Mouse (Mus musculus): ENCODE measurements around the gene Usp43. TPM values are rescaled to one million over a fixed set of nuclear protein-coding genes. Genes with fewer than 3 reads are reported as not detected.

Usp43 gene
- polyA plus RNA-seq, 1 experiment from 2014 or later, result 2.8 TPM

DNA sequence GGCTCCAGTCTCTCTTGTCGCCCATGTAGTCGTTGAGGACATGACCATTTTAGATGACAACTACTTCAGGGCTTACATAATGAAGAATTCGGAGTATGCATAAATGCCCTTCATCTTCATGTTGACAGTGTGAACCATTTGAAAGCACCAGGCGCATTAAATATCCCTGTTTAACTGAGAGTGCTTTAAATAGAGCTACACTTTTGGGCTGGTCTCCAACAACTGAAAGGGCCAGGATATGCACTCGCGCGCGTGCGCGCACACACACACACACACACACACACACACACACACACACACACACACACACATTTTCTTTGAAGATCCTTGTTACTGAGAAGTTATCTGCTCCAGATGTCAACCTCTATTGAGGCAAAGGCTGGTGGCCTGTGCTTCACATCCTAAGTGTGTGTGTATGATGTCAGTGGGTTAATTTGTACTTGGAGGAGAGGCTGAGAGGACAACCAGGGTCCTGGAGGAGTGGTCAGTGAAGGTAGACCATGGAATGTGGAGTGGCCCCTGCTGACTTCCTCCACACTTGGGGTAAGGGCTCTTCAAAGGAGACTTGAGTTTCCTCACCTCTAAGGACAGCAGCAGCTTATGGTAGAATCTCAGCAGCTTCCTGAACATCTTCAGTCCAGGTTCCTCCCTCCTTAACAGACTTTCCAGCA is 86.4 kb downstream of the Usp43 start:
- Histone ChIP-seq H3K27ac (ENCODE audit: low read length) (no peak overlapping the region), H3K27me3 (ENCODE audit: control insufficient read depth, insufficient read depth, low read length) (no peaks in the 10 kb centered on the region), H3K9ac (ENCODE audit: low read length) (no peak overlapping the region), H3K4me1 (ENCODE audit: control insufficient read depth, insufficient read depth, low read length) (no peaks in the 10 kb centered on the region), H3K4me3 (replicated peaks; ENCODE audit: low read length) (no peak overlapping the region), H3K9me3 (replicated peaks; ENCODE audit: control insufficient read depth, low read length) (no peaks in the 10 kb centered on the region), H3K36me3 (ENCODE audit: control insufficient read depth, insufficient read depth, low read length) (no peaks in the 10 kb centered on the region), H3K4me2 (ENCODE audit: low read depth, low read length) (no peak overlapping the region)
- WGBS, result 84% methylated on average over 10 of the region's 10 CpGs
- no peak for ATAC-seq (ENCODE audit: insufficient read depth, low FRiP score)

DNA sequence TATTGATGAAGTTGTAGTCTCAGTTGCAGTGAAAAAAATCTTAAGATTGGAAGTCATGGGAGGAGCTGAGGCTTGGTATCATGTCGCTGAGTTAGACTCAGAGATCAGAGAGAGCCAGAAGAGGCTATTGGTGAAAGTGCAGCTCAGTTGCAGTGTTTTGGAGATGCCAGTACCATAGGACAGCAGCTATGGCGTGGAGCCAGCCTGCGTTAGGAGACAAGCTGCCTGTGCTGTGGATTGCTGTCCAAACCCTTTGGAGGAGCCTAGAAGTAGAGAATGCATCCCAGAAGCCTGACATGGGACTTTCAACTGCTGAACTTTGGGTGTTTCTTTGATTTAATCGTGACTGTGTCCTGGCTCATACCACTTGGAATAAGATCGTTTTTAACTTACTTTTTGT is 90.1 kb downstream of the Usp43 start:
- no peak for ATAC-seq (ENCODE audit: insufficient read depth, low FRiP score)
- peaks cover 7% of the 10 kb centered on the region; the same call in 1 of the 2 replicates for H3K4me1 ChIP-seq (ENCODE audit: control insufficient read depth, insufficient read depth, low read length)
- 60% methylated on average over 5 of the region's 5 CpGs for WGBS
- H3K27me3 ChIP-seq (ENCODE audit: control insufficient read depth, insufficient read depth, low read length), result no peaks in the 10 kb centered on the region
- H3K4me3 ChIP-seq (replicated peaks; ENCODE audit: low read length), result no peak overlapping the region
- no peaks in the 10 kb centered on the region for H3K9me3 ChIP-seq (replicated peaks; ENCODE audit: control insufficient read depth, low read length)
- H3K9ac ChIP-seq (ENCODE audit: low read length), result no peak overlapping the region
- no peaks in the 10 kb centered on the region for H3K36me3 ChIP-seq (ENCODE audit: control insufficient read depth, insufficient read depth, low read length)
- H3K4me2 ChIP-seq (ENCODE audit: low read depth, low read length), result no peak overlapping the region
- no peak overlapping the region for H3K27ac ChIP-seq (ENCODE audit: low read length)

DNA sequence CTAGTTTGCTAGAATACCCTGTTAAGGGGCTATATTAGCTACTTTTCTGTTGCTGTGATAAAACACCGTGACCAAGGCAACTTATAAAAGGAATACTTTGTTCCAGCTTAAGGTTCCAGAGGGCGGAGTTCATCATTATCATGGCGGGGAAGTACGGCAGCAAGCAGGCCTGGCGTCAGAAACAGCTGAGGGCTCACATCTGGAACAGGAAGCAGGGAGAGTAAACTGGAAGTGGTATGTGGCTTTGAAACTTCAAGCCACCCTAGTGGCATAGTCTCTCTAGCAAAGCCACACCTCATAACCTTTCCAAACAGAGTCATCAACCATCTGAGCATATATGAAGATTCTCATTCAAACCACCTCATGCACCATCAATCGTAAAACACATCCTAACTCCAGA is 92.4 kb downstream of the Usp43 start:
- no peak for ATAC-seq (ENCODE audit: insufficient read depth, low FRiP score)
- Histone ChIP-seq H3K4me3 (replicated peaks; ENCODE audit: low read length) (no peak overlapping the region), H3K27me3 (ENCODE audit: control insufficient read depth, insufficient read depth, low read length) (no peaks in the 10 kb centered on the region), H3K27ac (ENCODE audit: low read length) (no peak overlapping the region), H3K4me2 (ENCODE audit: low read depth, low read length) (no peak overlapping the region), H3K4me1 (ENCODE audit: control insufficient read depth, insufficient read depth, low read length) (peaks cover 7% of the 10 kb centered on the region; the same call in 1 of the 2 replicates), H3K36me3 (ENCODE audit: control insufficient read depth, insufficient read depth, low read length) (no peaks in the 10 kb centered on the region), H3K9ac (ENCODE audit: low read length) (no peak overlapping the region), H3K9me3 (replicated peaks; ENCODE audit: control insufficient read depth, low read length) (no peaks in the 10 kb centered on the region)
- 64% methylated on average over 6 of the region's 6 CpGs for WGBS

DNA sequence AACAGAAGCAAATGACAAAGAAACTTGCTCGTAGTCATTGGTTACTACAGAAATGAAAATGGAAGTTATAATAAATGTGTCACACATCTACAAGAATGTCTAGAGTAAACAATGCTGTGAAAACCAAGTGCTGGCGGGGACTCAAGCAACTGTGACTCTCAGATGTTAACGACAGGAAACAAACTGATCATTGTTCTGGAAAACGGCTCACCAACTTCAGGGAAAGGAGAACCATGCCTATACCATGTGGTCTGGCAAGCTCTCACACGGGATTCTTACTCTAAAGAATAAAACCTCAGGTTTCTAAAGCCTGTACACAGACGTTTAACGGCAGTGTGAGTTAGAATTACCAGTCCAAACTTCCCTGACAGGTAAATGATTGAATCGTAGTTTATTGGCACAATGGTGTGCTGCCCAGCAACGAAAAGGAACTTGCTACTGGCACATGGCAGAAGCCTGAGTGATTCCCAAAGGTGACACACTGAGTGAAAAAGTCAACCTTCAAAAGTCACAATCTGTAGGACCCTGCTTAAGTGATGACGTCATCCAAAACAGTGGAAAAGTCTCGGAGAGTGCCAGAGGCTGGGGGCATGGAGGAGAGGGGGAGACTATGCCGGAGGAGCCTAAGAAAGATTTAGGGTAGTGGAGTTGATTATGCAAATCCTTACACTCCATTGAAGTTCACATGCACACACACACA is 93.4 kb downstream of the Usp43 start:
- Histone ChIP-seq H3K4me3 (replicated peaks; ENCODE audit: low read length) (no peak overlapping the region), H3K4me1 (ENCODE audit: control insufficient read depth, insufficient read depth, low read length) (peaks cover 7% of the 10 kb centered on the region; the same call in 1 of the 2 replicates), H3K36me3 (ENCODE audit: control insufficient read depth, insufficient read depth, low read length) (no peaks in the 10 kb centered on the region), H3K9ac (ENCODE audit: low read length) (no peak overlapping the region), H3K4me2 (ENCODE audit: low read depth, low read length) (peak overlapping the region; percentile 35), H3K27me3 (ENCODE audit: control insufficient read depth, insufficient read depth, low read length) (no peaks in the 10 kb centered on the region), H3K27ac (ENCODE audit: low read length) (no peak overlapping the region), H3K9me3 (replicated peaks; ENCODE audit: control insufficient read depth, low read length) (no peaks in the 10 kb centered on the region)
- WGBS, result 23% methylated on average over 12 of the region's 12 CpGs
- ATAC-seq (ENCODE audit: insufficient read depth, low FRiP score), result peak; percentile 50; the same call in 1 of the 2 replicates

DNA sequence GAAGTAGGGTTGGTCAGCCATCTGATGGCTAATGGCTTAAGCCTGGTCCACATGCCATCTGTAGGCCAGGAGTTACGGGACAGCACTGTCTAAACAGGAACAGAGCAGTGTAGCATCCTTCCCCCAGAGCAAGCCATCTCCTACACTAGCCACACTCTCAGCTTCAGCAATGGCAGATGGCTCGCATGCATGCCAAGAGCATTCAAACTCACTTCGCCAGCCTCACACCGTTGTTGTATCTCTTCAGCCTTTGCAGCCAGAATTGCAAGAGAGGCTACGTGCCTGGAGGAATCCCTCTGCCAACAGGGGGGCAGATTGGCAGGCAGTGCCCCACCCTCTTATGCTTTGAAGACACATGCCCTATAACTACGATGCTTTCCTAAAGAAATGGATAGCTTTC is 100.4 kb downstream of the Usp43 start:
- no peaks in the 10 kb centered on the region for H3K9me3 ChIP-seq (replicated peaks; ENCODE audit: control insufficient read depth, low read length)
- H3K4me2 ChIP-seq (ENCODE audit: low read depth, low read length), result no peak overlapping the region
- no peak for ATAC-seq (ENCODE audit: insufficient read depth, low FRiP score)
- H3K27ac ChIP-seq (ENCODE audit: low read length), result no peak overlapping the region
- H3K9ac ChIP-seq (ENCODE audit: low read length), result no peak overlapping the region
- H3K4me3 ChIP-seq (replicated peaks; ENCODE audit: low read length), result no peak overlapping the region
- WGBS, result 92% methylated on average over 6 of the region's 6 CpGs
- no peaks in the 10 kb centered on the region for H3K36me3 ChIP-seq (ENCODE audit: control insufficient read depth, insufficient read depth, low read length)
- H3K4me1 ChIP-seq (ENCODE audit: control insufficient read depth, insufficient read depth, low read length), result no peaks in the 10 kb centered on the region
- H3K27me3 ChIP-seq (ENCODE audit: control insufficient read depth, insufficient read depth, low read length), result no peaks in the 10 kb centered on the region

DNA sequence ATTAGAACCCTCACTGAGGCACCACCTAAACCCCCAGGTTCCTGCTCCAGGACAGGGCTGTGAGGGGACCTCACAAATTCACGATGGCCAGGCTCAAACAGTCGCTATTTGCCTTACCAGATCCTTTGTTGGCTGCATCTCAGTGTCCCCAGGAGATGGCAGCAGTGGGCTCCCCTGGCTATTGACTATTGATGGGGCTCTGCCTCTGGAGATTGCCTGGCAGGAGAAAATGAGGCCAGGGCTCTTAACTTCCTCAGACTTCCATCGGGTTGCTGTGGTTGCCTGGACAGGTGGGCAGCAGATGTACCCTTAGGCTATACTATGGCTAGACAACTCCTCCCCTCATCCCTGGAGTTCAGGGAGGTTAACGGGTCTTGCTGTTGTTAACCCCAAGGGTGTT is 101.7 kb downstream of the Usp43 start:
- no peaks in the 10 kb centered on the region for H3K4me1 ChIP-seq (ENCODE audit: control insufficient read depth, insufficient read depth, low read length)

DNA sequence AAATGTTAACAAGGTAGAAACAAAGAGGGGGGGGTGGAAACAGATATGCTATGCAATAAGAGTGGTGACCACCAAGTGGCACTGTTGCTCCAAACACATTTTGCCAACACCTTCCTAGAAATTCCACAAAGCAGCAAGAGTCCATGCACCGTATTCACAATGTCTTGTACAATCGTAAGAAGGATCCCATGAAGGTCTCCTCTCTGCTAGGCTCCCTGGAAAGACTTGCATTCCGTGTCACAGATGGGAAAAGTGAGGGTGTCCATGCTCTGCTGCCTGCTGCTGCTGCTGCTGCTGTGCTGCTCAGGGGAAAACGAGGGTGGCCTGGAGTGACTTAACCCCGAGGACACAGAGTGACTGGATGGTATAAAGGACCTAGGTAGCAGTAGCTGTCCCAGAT is 102.3 kb downstream of the Usp43 start:
- ATAC-seq (ENCODE audit: insufficient read depth, low FRiP score), result no peak; the same call in 1 of the 2 replicates
- H3K4me3 ChIP-seq (replicated peaks; ENCODE audit: low read length), result no peak overlapping the region
- no peak overlapping the region for H3K27ac ChIP-seq (ENCODE audit: low read length)
- 0 out of 2 replicates have a peak overlapping the region, but pooled peaks have one; percentile 32 for H3K9ac ChIP-seq (ENCODE audit: low read length)
- H3K4me2 ChIP-seq (ENCODE audit: low read depth, low read length), result peak overlapping the region; percentile 41
- H3K4me1 ChIP-seq (ENCODE audit: control insufficient read depth, insufficient read depth, low read length), result no peaks in the 10 kb centered on the region
- 10% methylated on average over 5 of the region's 5 CpGs for WGBS
- H3K36me3 ChIP-seq (ENCODE audit: control insufficient read depth, insufficient read depth, low read length), result no peaks in the 10 kb centered on the region
- no peaks in the 10 kb centered on the region for H3K9me3 ChIP-seq (replicated peaks; ENCODE audit: control insufficient read depth, low read length)
- no peaks in the 10 kb centered on the region for H3K27me3 ChIP-seq (ENCODE audit: control insufficient read depth, insufficient read depth, low read length)

More for the DNA sequence above, 101.7 kb downstream of the Usp43 start:
- ATAC-seq (ENCODE audit: insufficient read depth, low FRiP score), result no peak
- no peak overlapping the region for H3K27ac ChIP-seq (ENCODE audit: low read length)
- no peaks in the 10 kb centered on the region for H3K27me3 ChIP-seq (ENCODE audit: control insufficient read depth, insufficient read depth, low read length)
- no peak overlapping the region for H3K9ac ChIP-seq (ENCODE audit: low read length)
- H3K9me3 ChIP-seq (replicated peaks; ENCODE audit: control insufficient read depth, low read length), result no peaks in the 10 kb centered on the region
- H3K4me2 ChIP-seq (ENCODE audit: low read depth, low read length), result no peak overlapping the region
- 31% methylated on average over 4 of the region's 4 CpGs for WGBS
- no peak overlapping the region for H3K4me3 ChIP-seq (replicated peaks; ENCODE audit: low read length)
- H3K36me3 ChIP-seq (ENCODE audit: control insufficient read depth, insufficient read depth, low read length), result no peaks in the 10 kb centered on the region

DNA sequence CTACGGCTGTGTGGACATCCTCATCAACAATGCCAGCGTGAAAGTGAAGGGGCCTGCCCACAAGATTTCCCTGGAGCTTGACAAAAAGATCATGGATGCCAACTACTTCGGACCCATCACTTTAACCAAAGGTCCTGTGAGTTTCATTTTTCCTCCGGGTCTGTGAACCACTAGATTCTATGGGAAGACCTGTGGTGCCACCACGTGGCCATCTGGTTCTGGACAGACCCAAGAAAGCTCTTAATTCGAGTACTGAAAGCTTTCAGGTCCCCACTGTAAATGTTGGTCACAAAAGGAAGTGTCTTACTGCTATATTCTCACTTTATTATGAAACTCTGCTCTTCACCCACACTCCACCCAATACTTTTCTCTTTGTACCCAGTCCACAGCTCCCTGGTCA is 110.4 kb downstream of the Usp43 start:
- WGBS, result 74% methylated on average over 6 of the region's 6 CpGs
- H3K4me2 ChIP-seq (ENCODE audit: low read depth, low read length), result no peak overlapping the region
- H3K36me3 ChIP-seq (ENCODE audit: control insufficient read depth, insufficient read depth, low read length), result no peaks in the 10 kb centered on the region
- no peak overlapping the region for H3K4me3 ChIP-seq (replicated peaks; ENCODE audit: low read length)
- no peaks in the 10 kb centered on the region for H3K4me1 ChIP-seq (ENCODE audit: control insufficient read depth, insufficient read depth, low read length)
- H3K27me3 ChIP-seq (ENCODE audit: control insufficient read depth, insufficient read depth, low read length), result no peaks in the 10 kb centered on the region
- H3K27ac ChIP-seq (ENCODE audit: low read length), result no peak overlapping the region
- H3K9ac ChIP-seq (ENCODE audit: low read length), result no peak overlapping the region
- no peak for ATAC-seq (ENCODE audit: insufficient read depth, low FRiP score)
- no peaks in the 10 kb centered on the region for H3K9me3 ChIP-seq (replicated peaks; ENCODE audit: control insufficient read depth, low read length)

DNA sequence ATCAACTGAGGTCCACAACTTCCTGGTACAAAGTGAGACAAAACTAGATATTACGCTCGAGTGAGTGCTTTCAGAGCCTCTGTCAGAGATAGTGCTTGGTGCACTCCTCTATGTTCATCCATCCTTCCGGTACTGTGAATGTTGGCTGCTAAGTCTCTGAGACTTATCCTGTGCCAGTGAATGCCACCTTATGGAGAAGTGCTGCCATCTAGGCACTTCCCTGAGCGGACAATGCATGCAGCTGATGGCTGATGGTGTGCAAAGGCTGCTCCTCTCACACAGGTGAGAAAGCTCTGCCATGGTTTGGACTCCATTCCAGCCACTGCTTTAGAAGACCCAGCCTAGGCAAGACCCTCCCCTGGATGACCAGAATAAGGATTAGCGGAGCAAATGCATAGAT is 113.9 kb downstream of the Usp43 start:
- no peaks in the 10 kb centered on the region for H3K36me3 ChIP-seq (ENCODE audit: control insufficient read depth, insufficient read depth, low read length)
- 77% methylated on average over 5 of the region's 5 CpGs for WGBS
- no peak overlapping the region for H3K4me3 ChIP-seq (replicated peaks; ENCODE audit: low read length)
- no peaks in the 10 kb centered on the region for H3K4me1 ChIP-seq (ENCODE audit: control insufficient read depth, insufficient read depth, low read length)
- no peaks in the 10 kb centered on the region for H3K27me3 ChIP-seq (ENCODE audit: control insufficient read depth, insufficient read depth, low read length)
- H3K27ac ChIP-seq (ENCODE audit: low read length), result no peak overlapping the region
- H3K9ac ChIP-seq (ENCODE audit: low read length), result no peak overlapping the region
- no peaks in the 10 kb centered on the region for H3K9me3 ChIP-seq (replicated peaks; ENCODE audit: control insufficient read depth, low read length)
- H3K4me2 ChIP-seq (ENCODE audit: low read depth, low read length), result no peak overlapping the region
- no peak for ATAC-seq (ENCODE audit: insufficient read depth, low FRiP score)

Data from stomach, embryonic 16.5 days (tissue).